Mouse (Mus musculus): Measurements from ENCODE around the gene 1700017N19Rik. TPM values are rescaled to one million over a fixed set of nuclear protein-coding genes. Genes with fewer than 3 reads are reported as not detected.
A peak's percentile ranks its signal among the peaks of the same experiment; 100 is the strongest.

1700017N19Rik gene
- total and polyA plus RNA-seq, 3 experiments, result not detected

DNA sequence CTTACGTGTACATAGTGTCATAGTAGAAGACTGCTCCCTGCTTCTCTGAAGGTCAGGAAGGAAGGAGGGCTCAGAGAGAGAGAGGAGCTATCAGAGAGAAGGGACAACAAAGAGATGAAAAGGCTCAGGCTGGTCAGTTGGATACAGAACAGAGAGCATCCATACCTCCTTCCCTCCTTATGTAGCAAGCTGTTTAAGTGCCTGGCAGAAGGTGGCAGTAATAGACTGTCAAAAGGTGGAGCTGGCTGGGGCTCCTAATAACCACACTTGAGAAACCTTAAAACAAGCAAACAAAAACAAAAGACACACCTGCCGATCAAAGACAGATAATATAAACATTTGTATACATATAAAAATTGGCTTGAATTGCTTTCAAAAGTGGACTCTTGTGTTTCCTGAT, 14.0 kb downstream of the 1700017N19Rik start:
- no peaks in the 10 kb centered on the region for H3K4me1 ChIP-seq (ENCODE audit: control insufficient read depth in 1 of 2, insufficient read depth in 2 of 2, low read length in 2 of 2)
- no peak for DNase-seq (ENCODE audit: low read depth, low spot score)
- no peaks in the 10 kb centered on the region for H3K36me3 ChIP-seq (ENCODE audit: control insufficient read depth in 1 of 2, insufficient read depth in 2 of 2, low read length in 2 of 2)
- H3K9me3 ChIP-seq (replicated peaks; ENCODE audit: insufficient read depth, low read length), result no peaks in the 10 kb centered on the region
- no peak overlapping the region for H3K9ac ChIP-seq (ENCODE audit: control insufficient read depth, low read depth, low read length, poor library complexity, severe bottlenecking)
- no peak overlapping the region for H3K4me3 ChIP-seq (ENCODE audit: control insufficient read depth in 1 of 2, insufficient read depth in 1 of 2, low read depth in 2 of 2, low read length in 2 of 2)
- TF ChIP-seq EP300 (IDR thresholded peaks at IDR 0.05; ENCODE audit: low read depth in 1 of 2, low read length in 2 of 2) (no peak), RAD21 (IDR thresholded peaks at IDR 0.05; ENCODE audit: low read depth, low read length) (peak; percentile 15)
- no peaks in the 10 kb centered on the region for H3K79me2 ChIP-seq (ENCODE audit: control insufficient read depth, insufficient read depth, low read length, poor library complexity)
- no peak overlapping the region for H3K27ac ChIP-seq (ENCODE audit: control insufficient read depth, low read depth, low read length)
- peaks cover 5 to 8% of the 10 kb centered on the region in 2 experiments for H3K27me3 ChIP-seq (ENCODE audit: control insufficient read depth in 1 of 2, insufficient read depth in 2 of 2, low read length in 2 of 2)

DNA sequence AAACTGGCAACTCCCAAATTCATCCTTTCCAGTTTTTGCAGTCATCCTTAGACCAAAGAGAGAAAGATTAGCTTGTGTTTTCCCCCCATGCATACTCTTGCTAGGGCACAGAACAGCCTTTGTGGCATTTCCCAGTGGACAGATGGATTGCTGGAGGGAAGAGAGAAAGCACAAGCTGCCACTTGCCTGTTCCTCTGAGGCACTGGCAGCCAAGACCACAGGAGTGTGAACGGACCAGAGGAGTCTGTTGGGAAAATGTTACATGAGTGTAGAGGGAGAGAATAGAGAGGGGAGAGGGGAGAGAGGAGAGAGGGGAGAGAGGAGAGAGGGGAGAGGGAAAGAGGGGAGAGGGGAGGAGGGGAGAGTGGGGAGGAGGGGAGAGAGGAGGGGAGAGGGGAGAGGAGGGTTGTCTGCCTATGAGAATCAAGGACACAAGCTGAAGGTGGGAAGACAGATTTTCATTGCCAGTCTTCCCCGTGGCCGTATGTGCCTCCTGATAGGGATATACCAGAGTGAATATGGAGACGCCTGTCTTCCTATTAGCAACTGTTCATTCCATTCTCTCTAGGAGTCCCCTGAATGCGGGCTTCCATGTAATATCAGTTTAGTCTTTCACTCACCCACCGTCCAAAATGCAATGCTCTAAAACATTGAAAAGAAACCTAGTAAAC, 27.1 kb downstream of the 1700017N19Rik start:
- Histone ChIP-seq H3K9me3 (replicated peaks; ENCODE audit: insufficient read depth, low read length) (no peaks in the 10 kb centered on the region), H3K4me3 (ENCODE audit: control insufficient read depth in 1 of 2, insufficient read depth in 1 of 2, low read depth in 2 of 2, low read length in 2 of 2) (no peak overlapping the region), H3K27me3 (ENCODE audit: control insufficient read depth in 1 of 2, insufficient read depth in 2 of 2, low read length in 2 of 2) (peaks cover 0 to 2% of the 10 kb centered on the region in 2 experiments; a peak in 3 of 4 replicates), H3K36me3 (ENCODE audit: control insufficient read depth in 1 of 2, insufficient read depth in 2 of 2, low read length in 2 of 2) (no peaks in the 10 kb centered on the region), H3K79me2 (ENCODE audit: control insufficient read depth, insufficient read depth, low read length, poor library complexity) (no peaks in the 10 kb centered on the region), H3K9ac (ENCODE audit: control insufficient read depth, low read depth, low read length, poor library complexity, severe bottlenecking) (no peak overlapping the region), H3K27ac (ENCODE audit: control insufficient read depth, low read depth, low read length) (no peak overlapping the region), H3K4me1 (ENCODE audit: control insufficient read depth in 1 of 2, insufficient read depth in 2 of 2, low read length in 2 of 2) (no peaks in the 10 kb centered on the region)
- TF ChIP-seq MAX (IDR thresholded peaks at IDR 0.05; ENCODE audit: low read length), result no peak
- no peak for TF ChIP-seq CHD1 (IDR thresholded peaks at IDR 0.05; ENCODE audit: low read depth, low read length)
- TF ChIP-seq USF1 (IDR thresholded peaks at IDR 0.05; ENCODE audit: low read depth, low read length), result no peak
- TF ChIP-seq ZKSCAN1 (IDR thresholded peaks at IDR 0.05; ENCODE audit: low read depth, low read length), result no peak
- TF ChIP-seq TBP (IDR thresholded peaks at IDR 0.05; ENCODE audit: low read depth, low read length), result no peak
- TF ChIP-seq JUND (IDR thresholded peaks at IDR 0.05; ENCODE audit: low read depth, low read length), result no peak
- TF ChIP-seq E2F4 (IDR thresholded peaks at IDR 0.05; ENCODE audit: borderline replicate concordance, low read depth, low read length), result no peak
- TF ChIP-seq POLR2AphosphoS5 (IDR thresholded peaks at IDR 0.05; ENCODE audit: borderline replicate concordance, low read depth, low read length), result no peak
- TF ChIP-seq GATA1 (IDR thresholded peaks at IDR 0.05; ENCODE audit: low read depth, low read length), result no peak
- no peak for TF ChIP-seq ZMIZ1 (IDR thresholded peaks at IDR 0.05; ENCODE audit: low read depth, low read length)
- TF ChIP-seq TCF12 (IDR thresholded peaks at IDR 0.05; ENCODE audit: low read depth, low read length), result no peak
- DNase-seq (ENCODE audit: low read depth, low spot score), result no peak

DNA sequence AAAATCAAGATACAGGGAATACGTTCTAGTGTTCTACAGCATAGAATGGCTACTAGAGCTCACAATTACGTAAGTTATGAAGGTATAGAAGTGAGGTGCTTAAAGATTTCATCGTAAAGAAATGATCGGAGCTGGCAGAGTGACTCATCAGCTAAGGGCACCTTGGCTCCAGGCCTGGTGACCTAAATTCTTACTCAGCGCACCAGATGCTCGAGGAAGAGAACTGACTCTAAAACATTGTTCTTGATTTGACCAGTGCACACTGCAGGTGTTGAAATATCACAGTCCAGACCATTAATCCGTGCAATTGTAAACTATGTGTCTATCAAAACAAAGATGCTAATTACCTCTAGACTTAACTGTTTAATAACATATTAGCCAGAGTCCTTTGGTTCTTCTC, 29.2 kb downstream of the 1700017N19Rik start:
- Histone ChIP-seq H3K4me3 (ENCODE audit: control insufficient read depth in 1 of 2, insufficient read depth in 1 of 2, low read depth in 2 of 2, low read length in 2 of 2) (no peak overlapping the region), H3K36me3 (ENCODE audit: control insufficient read depth in 1 of 2, insufficient read depth in 2 of 2, low read length in 2 of 2) (no peaks in the 10 kb centered on the region), H3K27me3 (ENCODE audit: control insufficient read depth in 1 of 2, insufficient read depth in 2 of 2, low read length in 2 of 2) (peaks cover 0 to 2% of the 10 kb centered on the region in 2 experiments; a peak in 3 of 4 replicates), H3K4me1 (ENCODE audit: control insufficient read depth in 1 of 2, insufficient read depth in 2 of 2, low read length in 2 of 2) (no peaks in the 10 kb centered on the region), H3K9ac (ENCODE audit: control insufficient read depth, low read depth, low read length, poor library complexity, severe bottlenecking) (no peak overlapping the region), H3K9me3 (replicated peaks; ENCODE audit: insufficient read depth, low read length) (no peaks in the 10 kb centered on the region), H3K79me2 (ENCODE audit: control insufficient read depth, insufficient read depth, low read length, poor library complexity) (no peaks in the 10 kb centered on the region), H3K27ac (ENCODE audit: control insufficient read depth, low read depth, low read length) (no peak overlapping the region)
- TF ChIP-seq MAZ (IDR thresholded peaks at IDR 0.05; ENCODE audit: low read depth, low read length) (no peak), ZKSCAN1 (IDR thresholded peaks at IDR 0.05; ENCODE audit: low read depth, low read length) (no peak), CHD2 (IDR thresholded peaks at IDR 0.05; ENCODE audit: low read length) (no peak), KAT2A (conservative IDR thresholded peaks at IDR 0.05; ENCODE audit: low read depth, low read length) (no peak), JUND (IDR thresholded peaks at IDR 0.05; ENCODE audit: low read depth, low read length) (no peak), TCF12 (IDR thresholded peaks at IDR 0.05; ENCODE audit: low read depth, low read length) (no peak), ZC3H11A (IDR thresholded peaks at IDR 0.05; ENCODE audit: low read depth, low read length) (no peak), CHD1 (IDR thresholded peaks at IDR 0.05; ENCODE audit: low read depth, low read length) (no peak), TAL1 (IDR thresholded peaks at IDR 0.05; ENCODE audit: low read length) (no peak), RAD21 (IDR thresholded peaks at IDR 0.05; ENCODE audit: low read depth, low read length) (no peak), ETS1 (IDR thresholded peaks at IDR 0.05; ENCODE audit: low read depth, low read length) (no peak), MEF2A (IDR thresholded peaks at IDR 0.05; ENCODE audit: extremely low read depth, insufficient replicate concordance, low read depth, low read length, poor library complexity, severe bottlenecking) (no peak), POLR2AphosphoS2 (IDR thresholded peaks at IDR 0.05; ENCODE audit: low read length) (no peak), POLR2A (IDR thresholded peaks at IDR 0.05; ENCODE audit: control insufficient read depth in 1 of 2, insufficient read depth in 1 of 2, low read depth in 1 of 2, low read length in 2 of 2, poor library complexity in 1 of 2) (no peak), UBTF (IDR thresholded peaks at IDR 0.05; ENCODE audit: borderline replicate concordance, insufficient read depth, low read depth, low read length) (no peak)
- DNase-seq (ENCODE audit: low read depth, low spot score), result no peak

All from MEL (cell line).